Mouse (Mus musculus): ENCODE results near the gene Ddx54.
A peak's percentile ranks its signal among the peaks of the same experiment; 100 is the strongest.

The Ddx54 gene

DNA sequence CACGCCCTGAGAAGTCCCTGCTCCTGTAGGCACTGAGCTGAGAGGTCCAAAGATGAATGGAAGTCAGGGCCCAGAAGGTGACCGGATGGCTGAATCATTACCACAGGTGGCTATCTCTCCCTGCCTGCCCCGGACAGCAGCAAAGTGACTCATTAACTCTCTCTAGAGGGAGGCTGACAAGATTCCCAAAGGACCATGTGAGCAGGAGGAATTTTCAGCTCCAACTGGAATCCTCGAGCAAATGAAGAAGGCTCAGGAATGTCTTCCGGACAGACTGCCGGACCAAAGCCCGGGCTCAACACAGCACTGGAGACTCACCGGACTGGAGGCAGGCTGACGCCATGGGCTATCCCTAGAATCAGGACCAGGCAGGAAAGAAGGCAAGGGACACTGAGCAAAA, 30.5 kb upstream of the Ddx54 start:
- DNase-seq (ENCODE audit: low spot score), result no peak

- no peak for DNase-seq (ENCODE audit: low spot score)
Observed at GRCm38 (mm10) chr5:120583511-120583910, 29.0 kb upstream of the Ddx54 start.

DNA sequence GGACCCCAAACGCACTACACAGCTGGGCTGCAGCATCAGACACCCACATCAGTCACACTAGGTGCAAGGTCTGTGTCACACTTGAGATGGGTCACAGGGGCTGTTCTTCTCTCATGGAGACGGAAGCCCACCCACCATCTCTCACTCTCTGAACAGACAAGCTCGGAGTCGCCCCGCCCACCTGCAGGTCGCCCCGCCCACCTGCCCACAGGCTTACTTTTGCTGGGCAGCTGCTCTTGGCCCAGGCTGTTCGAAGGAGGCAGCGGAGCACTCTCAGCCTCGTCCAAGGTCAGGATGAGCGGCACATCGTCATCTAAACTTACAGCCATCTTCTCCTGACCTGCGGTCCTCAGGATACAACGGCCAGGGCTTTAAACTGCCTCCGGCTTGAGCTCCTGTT, 27.6 kb upstream of the Ddx54 start:
- DNase-seq (ENCODE audit: low spot score), result no peak

GRCm38 (mm10) chr5:120586741-120587615, 25.6 kb upstream of the Ddx54 start:
- DNase-seq (ENCODE audit: low spot score), result no peak

DNA sequence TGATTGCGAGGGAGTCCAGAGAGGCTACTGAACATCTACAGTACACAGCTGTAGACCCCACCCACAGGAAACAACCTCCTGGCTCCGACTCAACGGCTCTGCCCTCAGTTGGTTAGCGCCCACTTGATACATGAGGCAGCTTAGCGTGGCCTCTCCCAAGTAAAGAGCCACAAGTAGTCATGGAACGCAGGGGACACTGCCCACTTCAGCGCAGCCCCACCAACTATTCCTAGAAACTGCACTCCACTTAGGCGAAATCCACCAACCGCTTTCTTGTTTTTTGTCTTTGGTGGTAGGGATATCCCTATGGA, 25.0 kb upstream of the Ddx54 start:
- no peak for DNase-seq (ENCODE audit: low spot score)

DNA sequence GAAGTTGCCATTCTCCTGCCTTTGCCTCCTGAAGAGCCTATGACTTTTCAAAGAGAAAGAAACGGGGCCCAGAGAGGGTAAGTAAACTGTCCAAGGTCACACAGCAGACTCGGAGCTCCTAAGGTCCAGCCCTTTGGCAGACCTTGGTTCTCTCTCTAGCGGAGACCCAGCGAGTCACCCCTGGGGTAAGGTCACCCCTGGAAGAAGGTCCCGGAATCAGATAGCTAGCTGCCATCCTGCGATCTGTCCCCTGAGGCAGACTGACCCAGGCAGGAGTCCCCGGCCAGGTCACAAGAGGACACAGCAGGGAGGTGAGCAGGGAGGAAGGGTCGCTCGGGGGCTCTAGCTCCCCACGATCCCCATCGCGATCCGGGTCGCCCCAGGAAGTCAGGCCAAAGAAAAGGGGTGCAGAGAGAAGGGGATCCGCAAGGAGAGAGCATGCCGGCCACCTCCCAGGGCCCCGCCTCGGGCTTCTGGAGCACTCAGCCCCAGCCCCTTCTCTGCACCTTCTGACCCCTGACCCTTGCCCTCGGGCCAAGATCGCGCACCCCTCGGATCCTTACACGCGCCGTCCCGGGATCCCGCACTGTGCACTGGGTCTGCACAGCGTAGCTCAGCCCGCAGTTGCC, 24.5 kb upstream of the Ddx54 start:
- no peak for DNase-seq (ENCODE audit: low spot score)

DNA sequence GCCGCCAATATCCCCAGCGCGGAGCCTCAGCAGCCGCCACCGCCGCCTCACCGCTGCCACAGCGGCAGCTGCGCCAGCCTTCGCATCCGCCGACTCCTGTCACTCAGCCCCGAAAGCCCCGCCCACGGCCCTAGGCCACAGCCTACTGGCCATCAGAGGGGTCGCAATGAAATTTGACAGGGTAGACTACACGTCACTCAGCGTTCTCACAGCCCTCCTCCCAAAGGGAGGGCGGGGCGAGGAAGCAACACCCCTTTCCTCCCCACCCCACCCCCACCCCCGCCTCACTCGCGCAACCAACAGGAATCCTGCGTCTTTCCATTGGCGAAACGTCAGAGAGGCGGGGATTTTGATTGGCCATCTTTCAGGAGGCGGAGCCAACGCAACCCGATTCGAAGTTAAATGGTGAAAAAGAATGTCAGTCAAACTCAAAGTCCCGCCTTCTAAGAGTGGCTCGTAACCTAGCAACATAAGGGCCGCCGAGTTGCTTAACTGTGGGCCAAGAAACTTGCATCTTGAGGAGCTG, 23.9 kb upstream of the Ddx54 start, which contains the start of the genes Tpcn1 and Iqcd:
Gene Tpcn1 (minus strand): TSS at position 105 of the 526 bp plus-strand sequence.
Gene Iqcd (plus strand): TSS at position 448 of the 526 bp plus-strand sequence.
- DNase-seq (ENCODE audit: low spot score), result peak; percentile 100

- DNase-seq (ENCODE audit: low spot score), result no peak
Observed at GRCm38 (mm10) chr5:120590356-120591010, 22.1 kb upstream of the Ddx54 start.

DNA sequence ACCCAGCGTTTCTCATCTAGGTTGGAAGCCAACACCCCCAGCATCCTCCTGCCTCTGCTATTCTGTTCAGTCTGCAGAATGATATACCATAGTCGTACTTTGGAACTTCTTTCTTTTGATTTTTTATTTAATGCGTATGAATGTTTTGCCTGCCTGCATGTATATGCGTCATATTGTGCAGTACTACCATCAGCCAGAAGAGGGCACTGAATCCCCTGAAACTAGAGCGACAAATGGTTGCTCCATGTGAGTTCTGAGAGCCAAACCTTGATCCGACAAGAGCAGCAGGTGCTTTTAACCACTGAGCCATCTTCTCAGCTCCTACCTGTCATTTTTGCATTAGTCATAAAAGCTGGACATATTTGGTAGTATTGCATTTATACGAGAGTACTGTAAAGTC, 20.4 kb upstream of the Ddx54 start:
- no peak for DNase-seq (ENCODE audit: low spot score)

GRCm38 (mm10) chr5:120594485-120594884, 18.1 kb upstream of the Ddx54 start:
- no peak for DNase-seq (ENCODE audit: low spot score)

DNA sequence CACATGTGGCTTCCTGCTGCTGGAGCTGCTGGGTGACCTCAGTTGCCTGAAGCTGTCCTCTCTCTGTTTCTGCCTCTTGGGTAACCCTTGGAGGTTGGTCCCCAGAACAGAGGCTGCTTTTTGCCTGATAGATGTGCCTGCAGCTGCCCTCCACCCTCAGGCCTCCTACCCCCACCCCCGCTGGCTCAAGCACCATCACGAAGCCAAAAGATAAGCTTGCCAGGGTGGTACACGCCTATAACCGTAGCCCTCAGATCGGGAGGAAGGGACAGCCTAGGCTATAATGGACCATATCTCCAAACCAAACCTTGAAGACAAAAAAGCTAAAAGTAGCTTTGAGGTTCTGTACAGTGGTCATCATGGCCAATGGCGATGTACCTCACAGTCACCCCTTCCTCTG, 12.9 kb upstream of the Ddx54 start:
- DNase-seq (ENCODE audit: low spot score), result no peak

GRCm38 (mm10) chr5:120600946-120601668, 11.4 kb upstream of the Ddx54 start:
- peak; percentile 58 for DNase-seq (ENCODE audit: low spot score)

- no peak for DNase-seq (ENCODE audit: low spot score)
Observed at GRCm38 (mm10) chr5:120602210-120602609, 10.3 kb upstream of the Ddx54 start.

- no peak for DNase-seq (ENCODE audit: low spot score)
Observed at GRCm38 (mm10) chr5:120603515-120603914, 9.0 kb upstream of the Ddx54 start.

DNA sequence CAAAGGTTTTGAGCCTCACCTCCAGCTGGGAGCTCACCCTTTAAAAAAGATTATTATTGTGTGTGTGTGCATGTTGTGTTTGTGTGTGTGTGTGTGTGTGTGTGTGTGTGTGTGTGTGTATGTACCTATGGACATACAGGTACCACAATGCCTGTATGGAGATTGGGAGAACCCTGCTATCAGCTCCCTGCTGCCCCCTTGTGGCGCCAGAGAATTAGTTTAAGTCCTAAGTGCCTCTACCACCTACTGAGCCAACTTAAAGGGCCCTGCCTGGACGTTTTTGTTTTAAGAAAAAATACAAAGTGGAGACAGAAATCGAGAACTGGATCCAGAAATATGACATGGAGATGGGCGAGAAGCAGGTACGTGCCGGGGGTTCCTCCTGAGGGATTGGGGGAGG, 7.7 kb upstream of the Ddx54 start:
- DNase-seq (ENCODE audit: low spot score), result peak; percentile 90

- DNase-seq (ENCODE audit: low spot score), result peak; percentile 42
Observed at GRCm38 (mm10) chr5:120605241-120605661, 7.3 kb upstream of the Ddx54 start.

GRCm38 (mm10) chr5:120605688-120606087, 6.9 kb upstream of the Ddx54 start:
- DNase-seq (ENCODE audit: low spot score), result peak; percentile 99

DNA sequence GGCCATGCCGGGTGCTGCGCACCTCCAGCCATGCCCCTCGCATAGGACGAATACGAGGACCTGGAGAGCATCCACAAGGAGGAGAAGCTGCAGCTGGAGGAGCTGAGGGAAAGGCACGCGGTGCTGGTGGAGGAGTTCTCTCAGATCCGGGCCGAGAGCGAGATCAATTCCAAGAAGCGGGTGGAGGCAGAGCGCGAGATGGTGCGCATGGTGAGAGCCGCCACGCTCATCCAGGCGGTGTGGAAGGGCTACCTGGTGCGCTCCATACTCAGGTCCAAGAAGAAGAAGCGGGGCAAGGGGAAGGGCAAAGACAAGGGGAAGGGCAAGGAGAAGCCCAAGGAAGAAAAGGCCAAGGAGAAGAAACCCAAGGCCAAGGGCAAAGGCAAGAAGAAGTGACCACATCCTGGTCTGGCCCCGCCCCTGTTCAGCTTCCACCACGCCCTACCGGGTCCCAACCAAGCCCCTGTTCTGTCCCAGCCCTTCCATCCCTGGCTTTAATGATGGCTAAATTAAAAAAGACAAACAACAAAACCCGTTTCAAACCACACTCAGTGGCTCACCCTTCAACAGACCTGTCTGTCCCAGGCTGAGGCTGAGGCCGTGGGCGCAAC, 5.8 kb upstream of the Ddx54 start:
- DNase-seq (ENCODE audit: low spot score), result no peak

DNA sequence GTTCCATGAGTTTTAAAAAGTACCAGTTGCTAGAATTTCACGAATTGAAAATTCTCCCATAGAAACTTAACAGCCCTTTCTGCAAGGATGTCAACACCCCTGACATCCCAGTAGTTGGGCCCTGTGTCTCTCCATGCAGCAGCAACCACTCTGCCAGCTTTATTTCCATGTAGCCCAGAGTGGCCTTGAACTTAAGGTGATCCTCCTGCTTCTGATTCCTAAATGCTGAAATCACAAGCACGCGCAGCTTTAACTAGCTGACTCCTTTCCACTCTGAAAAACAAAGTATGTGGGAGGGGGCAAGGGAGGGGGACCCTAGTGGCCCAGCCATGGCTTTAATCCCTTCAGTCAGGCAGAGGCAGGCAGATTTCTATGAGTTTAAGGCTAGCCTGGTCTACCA, 5.2 kb upstream of the Ddx54 start:
- DNase-seq (ENCODE audit: low spot score), result no peak

GRCm38 (mm10) chr5:120609246-120609775, 3.2 kb upstream of the Ddx54 start:
- no peak for DNase-seq (ENCODE audit: low spot score)

GRCm38 (mm10) chr5:120610906-120611305, 1.6 kb upstream of the Ddx54 start:
- no peak for DNase-seq (ENCODE audit: low spot score)
